Mouse (Mus musculus) left cerebral cortex, postnatal 4 days (tissue): ENCODE measurements around the gene 4921536K21Rik. TPM values are rescaled to one million over a fixed set of nuclear protein-coding genes. Genes with fewer than 3 reads are reported as not detected.

ENCODE experiments used
- DNase-seq: peaks from one replicate; pipeline ENCODE4 v3.0.0-alpha.2; 2022
- intact Hi-C: fragments of 180-260 bp; cut with DNase I; formaldehyde crosslinking; loops from one replicate; pipeline ENCODE4 v1.15.1; 2025
- total RNA-seq, 2 experiments: library from RNA; stranded (reverse); gene quantifications; 2 replicates each; pipeline ENCODE4 v1.2.3; 2021

4921536K21Rik gene
- total RNA-seq, 2 experiments from 2014 or later = 0.93 to 1.3 TPM

DNA sequence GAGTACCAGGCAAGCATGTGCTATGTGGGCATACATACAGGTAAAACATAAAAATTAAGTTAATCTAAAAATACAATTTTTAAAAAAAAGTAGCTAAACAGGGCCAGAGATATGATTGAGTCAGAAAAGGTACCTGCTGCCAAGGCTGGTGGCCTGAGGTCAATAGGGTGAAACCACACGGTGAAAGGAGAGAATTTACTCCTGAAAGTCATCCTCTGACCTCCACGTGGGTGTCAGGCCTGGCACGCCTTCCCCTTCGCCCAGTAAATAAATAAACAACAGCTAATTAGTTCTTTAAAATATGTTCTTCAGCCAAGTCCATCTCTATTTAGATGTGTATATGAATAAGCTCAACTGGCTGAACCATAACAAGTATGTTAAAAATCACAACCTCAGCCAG lies 34.5 kb downstream of the 4921536K21Rik start:
- intact Hi-C loops = no loop called here
- DNase-seq = no peak

- intact Hi-C loops = no loop called here
- no peak for DNase-seq
Observed at GRCm38 (mm10) chr11:3859778-3860177, 35.1 kb downstream of the 4921536K21Rik start.

- no peak for DNase-seq
- intact Hi-C loops = no loop called here
Observed at GRCm38 (mm10) chr11:3857902-3858301, 37.0 kb downstream of the 4921536K21Rik start.

GRCm38 (mm10) chr11:3855846-3856245 lies 39.1 kb downstream of the 4921536K21Rik start:
- no peak for DNase-seq
- intact Hi-C loops = no loop called here

DNA sequence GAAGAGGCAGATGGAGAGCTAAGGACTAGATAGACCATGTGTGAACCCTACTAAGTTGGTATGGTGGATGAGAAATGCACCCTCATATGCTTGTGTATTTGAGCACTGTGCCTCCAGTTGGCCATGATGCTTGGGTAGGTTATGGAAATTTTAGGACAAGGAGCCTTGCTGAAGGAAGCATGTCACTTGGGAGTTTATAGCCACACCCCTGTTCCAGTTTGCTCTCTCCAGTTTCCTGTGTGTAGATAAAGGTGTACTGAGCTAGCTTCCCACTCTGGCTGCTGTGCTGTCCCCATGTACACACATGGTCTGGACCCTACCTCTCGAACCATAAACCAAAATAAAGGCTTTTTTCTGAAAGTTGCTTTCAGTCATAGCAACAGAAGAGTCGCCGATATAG lies 40.7 kb downstream of the 4921536K21Rik start:
- DNase-seq = no peak
- intact Hi-C loops = no loop called here

- DNase-seq = peak; percentile 92
- intact Hi-C loops = no loop called here
Observed at GRCm38 (mm10) chr11:3853481-3854034, 41.3 kb downstream of the 4921536K21Rik start.

DNA sequence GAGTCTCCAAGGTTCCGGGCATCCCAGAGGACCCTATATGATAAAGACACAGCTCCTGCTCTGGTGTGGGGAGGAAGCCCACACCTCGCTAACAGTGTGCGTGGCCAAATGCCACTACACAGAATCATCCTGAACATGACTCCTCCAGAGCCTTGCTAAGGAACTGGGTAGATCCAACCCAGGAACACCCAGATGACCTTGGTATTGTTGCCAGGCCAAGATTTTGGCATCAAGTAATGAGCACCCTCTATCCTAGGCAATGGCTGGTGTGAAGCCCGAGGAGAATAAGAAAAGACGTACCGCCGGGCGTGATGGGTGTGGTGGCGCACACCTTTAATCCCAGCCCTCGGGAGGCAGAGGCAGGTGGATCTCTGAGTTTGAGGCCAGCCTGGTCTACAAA lies 41.9 kb downstream of the 4921536K21Rik start:
- intact Hi-C loops = no loop called here
- DNase-seq = no peak

DNA sequence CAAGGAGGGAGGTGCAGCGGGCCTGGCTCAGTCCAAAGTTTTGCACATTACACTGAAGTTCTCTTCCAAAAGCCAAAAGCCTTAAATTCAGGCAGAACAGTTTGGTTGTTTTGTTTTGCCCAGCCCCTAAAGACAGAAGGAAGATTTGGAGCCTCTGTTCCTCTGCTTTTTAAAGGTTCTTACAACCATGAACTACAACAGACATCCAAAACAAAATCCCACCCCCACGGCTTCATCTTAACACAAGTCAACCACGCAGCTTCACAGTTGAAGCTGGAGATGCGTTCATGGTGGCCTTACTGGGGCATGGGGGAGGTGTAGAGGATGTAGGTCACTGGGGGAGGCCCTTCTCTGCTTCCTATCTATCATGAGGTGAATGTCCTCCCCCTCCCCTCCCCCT lies 43.0 kb downstream of the 4921536K21Rik start:
- DNase-seq = no peak
- intact Hi-C loops = no loop called here

DNA sequence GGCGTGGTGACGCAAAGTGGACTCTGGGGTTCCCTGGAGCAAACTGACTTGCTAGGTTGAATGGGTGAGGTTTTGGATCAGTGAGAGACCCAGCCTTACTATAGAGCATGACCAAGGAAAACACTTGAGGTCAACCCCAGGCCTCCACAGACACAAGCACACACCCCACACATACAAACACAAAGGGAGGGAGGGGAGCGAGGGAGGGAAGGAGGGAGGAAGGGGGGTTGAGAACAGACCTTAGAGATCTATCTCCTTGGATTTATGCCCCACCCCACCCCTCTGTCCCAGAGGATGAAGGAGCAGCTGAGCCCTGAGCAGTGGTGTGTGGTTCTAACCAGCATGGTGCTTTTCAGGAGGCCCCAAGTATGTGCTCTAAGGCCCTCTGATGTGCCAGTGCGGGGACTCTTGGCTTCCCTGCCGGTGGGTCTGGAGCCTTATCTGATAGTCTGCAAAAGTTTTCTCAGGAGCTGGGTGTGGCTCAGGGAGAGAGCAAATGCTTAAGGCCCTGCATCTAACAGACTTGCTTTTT lies 44.1 kb downstream of the 4921536K21Rik start:
- intact Hi-C loops = no loop called here

DNA sequence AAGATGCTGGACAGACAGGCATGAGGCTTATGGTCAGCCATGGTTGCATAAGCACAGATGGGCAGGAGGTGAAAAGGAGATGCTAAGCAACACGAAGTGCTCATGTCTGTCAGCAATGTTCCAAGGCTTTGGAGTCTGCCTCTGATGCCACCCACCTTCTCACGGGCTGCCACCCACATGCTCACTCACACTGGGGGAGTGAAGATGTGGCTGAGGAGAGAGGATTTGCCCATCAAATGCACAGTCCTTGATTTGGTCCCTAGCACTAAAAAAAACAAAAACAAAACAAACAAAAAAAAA lies 44.6 kb downstream of the 4921536K21Rik start:
- intact Hi-C loops = no loop called here
- peak; percentile 31 for DNase-seq

More for the DNA sequence above, 44.1 kb downstream of the 4921536K21Rik start:
- peak; percentile 43 for DNase-seq

- intact Hi-C loops = no loop called here
- peak; percentile 39 for DNase-seq
Observed at GRCm38 (mm10) chr11:3849469-3850314, 45.2 kb downstream of the 4921536K21Rik start.

- intact Hi-C loops = no loop called here
- no peak for DNase-seq
Observed at GRCm38 (mm10) chr11:3846351-3846750, 48.5 kb downstream of the 4921536K21Rik start.

GRCm38 (mm10) chr11:3843943-3844734 lies 50.8 kb downstream of the 4921536K21Rik start:
- DNase-seq = no peak
- intact Hi-C loops = no loop called here

Other genes starting within 250 kb of the 4921536K21Rik start
- gene Morc2a, start 245.9 kb downstream of the 4921536K21Rik start, total RNA-seq = 10 to 100 TPM; 74.3 to 77.6 TPM
- 10 to 100 TPM; 61.6 to 62.1 TPM for gene Osbp2, start 31.2 kb downstream of the 4921536K21Rik start, total RNA-seq
- gene Dusp18, start 142 bp upstream of the 4921536K21Rik start, total RNA-seq = 10 to 100 TPM; 28.8 to 29.1 TPM
- 10 to 100 TPM; 19.8 to 20.9 TPM for gene Slc35e4, start 19.6 kb upstream of the 4921536K21Rik start, total RNA-seq
- gene Tcn2, start 37.1 kb upstream of the 4921536K21Rik start, total RNA-seq = 10 to 100 TPM; 10.1 to 10.9 TPM
- 10 to 100 TPM; 55.8 to 56.3 TPM for gene Pes1, start 68.9 kb upstream of the 4921536K21Rik start, total RNA-seq
- not detected for gene 4930556J24Rik, start 81.7 kb upstream of the 4921536K21Rik start, total RNA-seq
- gene Gal3st1, start 88.5 kb upstream of the 4921536K21Rik start, total RNA-seq = 1 to 10 TPM; 4.6 to 5.4 TPM
- gene Sec14l4, start 136.4 kb upstream of the 4921536K21Rik start, total RNA-seq = not detected
- 1 to 10 TPM; 2.3 to 4.5 TPM for gene Sec14l3, start 169.7 kb upstream of the 4921536K21Rik start, total RNA-seq
- gene Mtfp1, start 200.3 kb upstream of the 4921536K21Rik start, total RNA-seq = 10 to 100 TPM; 15.3 to 16.3 TPM
- 1 to 10 TPM; 6.8 to 8.3 TPM for gene Sec14l2, start 228.3 kb upstream of the 4921536K21Rik start, total RNA-seq
- gene Rnf215, start 240.1 kb upstream of the 4921536K21Rik start, total RNA-seq = 10 to 100 TPM; 57.0 to 58.6 TPM